Mouse (Mus musculus): Measurements from ENCODE around the gene Rab11b.

Rab11b gene

GRCm38 (mm10) chr17:33760255-33761165 lies at the start of gene Rab11b:
Gene Rab11b (minus strand): TSS chr17:33760530.
- DNase-seq (ENCODE audit: low spot score), result peak; percentile 98

DNA sequence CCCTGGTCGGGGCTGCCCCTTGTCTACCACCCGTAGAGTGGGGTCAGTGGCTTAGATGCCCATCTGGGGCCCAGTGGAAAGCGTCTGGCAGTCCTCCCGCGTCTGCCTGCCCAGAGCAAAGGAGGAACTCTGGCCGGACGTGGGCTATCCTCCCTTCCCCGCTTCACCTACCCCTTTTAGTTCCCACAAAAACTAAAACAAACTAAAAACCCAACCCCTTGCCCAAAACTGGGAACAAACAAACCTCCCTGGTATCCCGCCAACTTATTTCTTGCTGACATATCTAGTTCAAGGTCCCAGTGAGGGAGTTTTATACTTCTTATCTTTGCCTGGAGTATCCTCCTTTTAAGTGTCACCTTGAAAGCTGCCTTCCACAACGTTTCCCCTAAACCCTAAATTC lies 47.9 kb upstream of the Rab11b start:
- no peak for DNase-seq (ENCODE audit: low spot score)

GRCm38 (mm10) chr17:33807181-33807888 lies 47.0 kb upstream of the Rab11b start:
- DNase-seq (ENCODE audit: low spot score), result no peak

- DNase-seq (ENCODE audit: low spot score), result no peak
These were observed 44.4 kb upstream of the Rab11b start for GRCm38 (mm10) chr17:33804745-33805144.

GRCm38 (mm10) chr17:33804205-33804604 lies 43.9 kb upstream of the Rab11b start:
- no peak for DNase-seq (ENCODE audit: low spot score)

DNA sequence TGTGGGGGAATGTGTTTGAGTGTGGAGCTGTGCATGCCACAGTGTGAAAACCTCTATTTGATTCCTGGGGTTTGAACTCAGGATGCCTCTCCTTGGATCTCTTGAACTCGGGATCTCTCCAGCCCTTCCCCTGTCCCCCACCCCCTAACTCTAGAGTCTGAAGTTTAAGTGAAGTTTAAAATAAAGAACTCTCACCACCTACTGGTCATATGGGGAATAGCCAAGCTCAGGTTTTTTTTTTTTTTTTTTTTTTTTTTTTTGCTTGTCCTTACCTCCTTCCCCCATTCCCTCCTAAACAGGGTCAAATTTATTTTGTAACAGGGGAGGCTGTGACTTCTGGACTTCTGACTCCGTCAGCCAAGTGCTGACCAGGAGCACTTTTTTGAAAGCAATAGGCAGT lies 41.9 kb upstream of the Rab11b start:
- no peak for DNase-seq (ENCODE audit: low spot score)

DNA sequence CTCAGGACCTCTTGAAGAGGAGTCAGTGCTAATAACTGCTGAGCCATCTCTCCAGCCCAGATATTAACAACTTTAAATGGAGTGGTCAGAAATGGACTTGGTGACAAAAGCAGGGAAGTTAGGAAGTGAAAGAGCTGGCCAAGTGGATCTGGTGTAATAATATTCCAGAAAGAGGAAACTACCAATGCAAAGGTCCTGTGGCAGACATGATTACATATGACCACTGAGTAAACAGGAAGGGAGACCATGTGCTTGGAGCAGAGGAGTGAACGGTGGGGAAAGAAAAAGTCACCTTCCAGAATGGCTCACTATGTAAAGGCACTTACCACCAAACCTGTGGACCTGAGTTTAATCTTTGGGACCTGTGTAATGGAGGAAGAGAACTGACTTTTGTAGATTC lies 38.9 kb upstream of the Rab11b start:
- DNase-seq (ENCODE audit: low spot score), result no peak

DNA sequence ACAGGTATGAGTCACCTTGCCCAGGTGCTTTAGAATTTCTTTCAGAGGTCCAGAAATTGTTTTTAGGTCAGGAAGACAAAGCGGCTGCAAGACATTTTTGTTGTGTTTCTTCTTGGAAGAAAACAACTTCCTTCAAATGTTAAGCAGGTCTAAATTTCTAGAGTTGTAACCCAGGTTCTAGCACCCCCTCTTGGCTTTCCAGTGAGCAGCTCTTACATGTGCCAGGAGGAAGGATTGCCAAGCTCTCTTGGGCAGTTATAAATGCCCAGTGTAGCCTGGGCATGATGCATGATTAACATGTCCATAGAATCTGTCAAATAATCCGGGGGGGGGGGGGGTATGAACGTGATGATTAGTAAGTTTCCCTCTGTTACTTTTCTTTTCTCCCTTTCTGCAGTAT lies 38.0 kb upstream of the Rab11b start:
- DNase-seq (ENCODE audit: low spot score), result no peak

DNA sequence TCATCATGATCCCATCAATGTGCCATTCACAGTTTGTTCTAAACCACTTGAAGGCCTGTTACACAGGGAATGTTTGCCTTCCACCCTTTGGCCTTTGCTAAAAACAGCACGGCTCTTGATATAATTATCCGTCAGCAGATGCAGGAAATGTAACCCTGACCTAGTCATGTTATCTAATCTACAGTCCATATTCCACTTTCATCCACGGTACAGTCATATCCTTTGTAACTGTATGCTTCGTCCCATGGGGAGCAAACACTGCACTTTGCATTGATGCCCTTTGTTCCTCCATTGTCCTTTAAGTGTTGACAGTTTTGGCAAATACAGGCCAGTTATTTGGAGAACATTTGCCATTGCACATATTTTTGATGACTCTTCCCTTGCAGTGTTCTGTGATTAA lies 28.4 kb upstream of the Rab11b start:
- DNase-seq (ENCODE audit: low spot score), result no peak

DNA sequence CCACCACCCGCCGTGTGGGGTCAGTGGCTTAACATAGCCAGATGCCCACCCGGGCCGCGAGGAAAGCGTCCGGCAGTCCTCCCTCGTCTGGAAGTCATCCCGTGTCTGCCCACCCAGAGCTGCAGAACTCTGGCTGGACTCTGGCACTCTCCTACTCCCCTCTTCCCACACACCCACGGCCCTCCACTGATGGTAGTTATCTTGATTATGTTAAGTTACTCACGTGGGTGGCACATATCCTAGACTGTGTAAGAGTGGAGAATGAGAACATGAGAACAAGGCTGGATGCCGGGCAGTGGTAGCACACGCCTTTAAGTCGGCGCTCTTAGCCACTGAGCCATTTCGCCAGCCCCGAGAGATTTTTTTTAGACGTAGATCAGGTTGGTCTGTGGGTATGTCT lies 26.0 kb upstream of the Rab11b start:
- DNase-seq (ENCODE audit: low spot score), result no peak

DNA sequence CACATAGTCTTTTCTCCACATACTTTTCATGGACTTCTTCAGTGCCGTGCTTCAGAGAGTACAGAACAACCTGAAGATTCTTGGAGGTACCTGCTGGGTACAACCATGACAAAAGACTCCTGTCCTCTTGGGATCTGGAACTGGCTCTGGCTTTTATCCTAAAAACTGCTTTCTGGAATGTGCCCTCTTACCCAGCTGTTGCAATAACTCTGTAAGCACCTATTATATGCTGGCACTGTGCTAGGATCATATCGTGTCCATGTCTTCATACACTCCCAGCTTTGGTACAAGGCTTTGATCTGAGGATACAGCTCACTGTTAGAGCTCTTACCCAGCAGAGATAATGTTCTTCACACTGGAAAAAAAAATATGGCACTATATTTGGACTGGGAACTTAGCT lies 24.6 kb upstream of the Rab11b start:
- no peak for DNase-seq (ENCODE audit: low spot score)

GRCm38 (mm10) chr17:33783408-33783807 lies 23.1 kb upstream of the Rab11b start:
- DNase-seq (ENCODE audit: low spot score), result peak; percentile 79

GRCm38 (mm10) chr17:33782067-33782466 lies 21.7 kb upstream of the Rab11b start:
- no peak for DNase-seq (ENCODE audit: low spot score)

- DNase-seq (ENCODE audit: low spot score), result peak; percentile 55
These were observed 21.0 kb upstream of the Rab11b start, which contains the start of gene Angptl4 for GRCm38 (mm10) chr17:33781124-33781977. Gene Angptl4 (minus strand): TSS chr17:33781830.

- DNase-seq (ENCODE audit: low spot score), result peak; percentile 37
These were observed 20.1 kb upstream of the Rab11b start for GRCm38 (mm10) chr17:33780431-33780830.

- DNase-seq (ENCODE audit: low spot score), result no peak
These were observed 19.6 kb upstream of the Rab11b start for GRCm38 (mm10) chr17:33779967-33780295.

- peak; percentile 87 for DNase-seq (ENCODE audit: low spot score)
These were observed 19.1 kb upstream of the Rab11b start for GRCm38 (mm10) chr17:33779271-33779966.

DNA sequence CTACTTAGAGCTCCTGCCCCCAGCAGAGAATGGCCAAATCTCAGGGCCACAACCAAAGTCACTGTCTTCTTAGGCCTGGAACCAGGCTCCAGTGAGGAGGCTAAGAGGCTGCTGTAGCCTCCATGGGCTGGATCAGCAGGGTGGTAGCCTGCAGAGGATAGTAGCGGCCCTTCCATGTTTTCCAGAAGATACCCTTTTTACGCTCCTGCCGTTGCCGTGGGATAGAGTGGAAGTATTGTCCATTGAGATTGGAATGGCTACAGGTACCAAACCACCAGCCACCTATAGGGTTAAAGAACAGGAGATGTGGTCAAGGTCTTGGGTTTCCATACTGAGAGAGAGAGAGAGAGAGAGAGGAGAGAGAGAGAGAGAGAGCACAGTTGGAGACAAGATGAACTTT lies 15.0 kb upstream of the Rab11b start:
- no peak for DNase-seq (ENCODE audit: low spot score)

DNA sequence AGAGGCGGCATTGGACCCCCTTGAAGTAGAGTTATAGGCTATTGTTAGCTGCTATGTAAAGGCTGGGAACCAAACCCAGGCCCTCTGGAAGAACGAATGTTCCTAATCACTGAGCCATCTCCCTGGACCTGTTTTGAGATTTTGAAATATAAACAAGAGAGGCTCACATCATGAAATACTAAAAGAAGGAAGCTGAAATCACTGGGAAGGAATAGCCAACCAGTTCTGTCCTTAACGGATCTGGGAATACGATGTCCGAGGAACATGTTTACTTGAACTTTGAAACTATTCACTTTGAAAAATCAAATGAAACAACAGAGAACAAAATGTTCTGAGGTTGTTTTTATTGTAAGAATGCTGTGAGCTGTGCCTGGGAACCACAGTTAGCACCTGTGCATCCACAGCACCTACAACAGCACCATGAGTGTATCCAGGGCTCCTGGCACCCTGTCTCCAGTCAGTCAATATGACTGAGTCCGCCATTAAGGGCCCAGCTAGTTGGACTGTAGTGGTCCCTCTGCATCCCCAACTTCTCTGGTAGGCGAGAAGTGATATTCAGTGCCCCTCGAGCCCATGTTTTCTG lies 14.3 kb upstream of the Rab11b start:
- DNase-seq (ENCODE audit: low spot score), result no peak

GRCm38 (mm10) chr17:33773871-33774572 lies 13.7 kb upstream of the Rab11b start:
- no peak for DNase-seq (ENCODE audit: low spot score)

- no peak for DNase-seq (ENCODE audit: low spot score)
These were observed 13.1 kb upstream of the Rab11b start for GRCm38 (mm10) chr17:33773426-33773825.

All from urinary bladder, postnatal 25 days (tissue).